Mouse (Mus musculus) CH12.LX (cell line): ENCODE results near the gene Ccdc88c. TPM values are rescaled to one million over a fixed set of nuclear protein-coding genes. Genes with fewer than 3 reads are reported as not detected.

Experiments
- DNase-seq: peaks from one replicate; pipeline ENCODE4 v3.0.0-alpha.2; 2013; ENCODE audit errors: extremely low read depth
- H3K27ac ChIP-seq: 2 replicates; pipeline ENCODE4 v1.5.1; 2012; ENCODE audit warnings: low read depth, mild to moderate bottlenecking, control low read depth, moderate library complexity; ENCODE audit not compliant: insufficient read depth
- H3K27me3 ChIP-seq: replicated peaks from 2 replicates; pipeline ENCODE3; 2012; ENCODE audit warnings: inconsistent platforms
- H3K36me3 ChIP-seq, 2 experiments: replicated peaks in 1 of 2; 2 replicates each; pipeline versions ENCODE3 to v1.6.1; 2012; ENCODE audit warnings: inconsistent platforms in 1 of 2, low read length in 1 of 2, mild to moderate bottlenecking in 1 of 2, mixed read lengths in 1 of 2, moderate library complexity in 1 of 2; ENCODE audit not compliant: control insufficient read depth in 1 of 2, insufficient read depth in 1 of 2
- H3K4me1 ChIP-seq, 2 experiments: 2 replicates each; pipeline ENCODE4 v1.6.1; 2012; ENCODE audit warnings: inconsistent platforms in 1 of 2, moderate library complexity in 1 of 2; ENCODE audit not compliant: insufficient read depth in 2 of 2, control insufficient read depth in 1 of 2
- H3K4me2 ChIP-seq: 2 replicates; pipeline ENCODE4 v1.6.1; 2012; ENCODE audit warnings: low read depth, mild to moderate bottlenecking, control low read depth; ENCODE audit not compliant: poor library complexity, insufficient read depth, severe bottlenecking
- H3K4me3 ChIP-seq, 3 experiments: fragments of 150-350 bp in 1 of 3; sonication (generic) in 1 of 3; replicated peaks in 1 of 3; 2 replicates each; pipeline versions ENCODE3 to v1.5.1; 2011 to 2012; ENCODE audit warnings: low read depth in 2 of 3, low read length in 2 of 3, mild to moderate bottlenecking in 2 of 3, moderate library complexity in 2 of 3, control low read depth in 1 of 3, improper control_type of control experiment in 1 of 3, inconsistent platforms in 1 of 3, mixed read lengths in 1 of 3; ENCODE audit not compliant: poor library complexity in 1 of 3
- H3K79me2 ChIP-seq: replicated peaks from 2 replicates; pipeline ENCODE4 v1.6.1; 2012; ENCODE audit warnings: mild to moderate bottlenecking, moderate library complexity; ENCODE audit not compliant: control insufficient read depth, poor library complexity, insufficient read depth, severe bottlenecking; ENCODE audit errors: extremely low read depth
- H3K9ac ChIP-seq: 2 replicates; pipeline ENCODE4 v1.6.1; 2012; ENCODE audit warnings: low read depth, mild to moderate bottlenecking, control low read depth, moderate library complexity; ENCODE audit not compliant: insufficient read depth
- H3K9me3 ChIP-seq: replicated peaks from 2 replicates; pipeline ENCODE3; 2012; ENCODE audit warnings: low read length, inconsistent platforms, mixed read lengths
- BHLHE40 ChIP-seq: IDR thresholded peaks from 2 replicates; pipeline ENCODE4 v1.6.1; 2011; ENCODE audit warnings: mild to moderate bottlenecking, low read depth, low read length, improper control_type of control experiment
- CHD1 ChIP-seq: IDR thresholded peaks from 2 replicates; pipeline ENCODE4 v1.6.1; 2012; ENCODE audit warnings: low read depth, low read length, improper control_type of control experiment, inconsistent platforms
- CHD2 ChIP-seq: IDR thresholded peaks from 2 replicates; pipeline ENCODE4 v1.6.1; 2011; ENCODE audit warnings: low read length, improper control_type of control experiment
- GABPA ChIP-seq: IDR thresholded peaks from 2 replicates; pipeline ENCODE4 v1.6.1; 2012; ENCODE audit warnings: low read depth, low read length, improper control_type of control experiment, inconsistent platforms; ENCODE audit not compliant: insufficient replicate concordance
- HCFC1 ChIP-seq: IDR thresholded peaks from 2 replicates; pipeline ENCODE4 v1.6.1; 2012; ENCODE audit warnings: low read depth, mild to moderate bottlenecking, inconsistent platforms, low read length, improper control_type of control experiment
- IRF4 ChIP-seq: IDR thresholded peaks from 2 replicates; pipeline ENCODE4 v1.6.1; 2014; ENCODE audit warnings: low read depth, mild to moderate bottlenecking, inconsistent platforms, low read length, improper control_type of control experiment
- JUND ChIP-seq: conservative IDR thresholded peaks from 2 replicates; pipeline ENCODE4 v1.6.1; 2011; ENCODE audit warnings: low read depth, low read length, improper control_type of control experiment
- MAFK ChIP-seq: IDR thresholded peaks from 2 replicates; pipeline ENCODE4 v1.6.1; 2011; ENCODE audit warnings: low read length, improper control_type of control experiment; ENCODE audit not compliant: insufficient replicate concordance
- MAX ChIP-seq: IDR thresholded peaks from 2 replicates; pipeline ENCODE4 v1.6.1; 2011; ENCODE audit warnings: low read length, improper control_type of control experiment
- MAZ ChIP-seq: IDR thresholded peaks from 2 replicates; pipeline ENCODE4 v1.6.1; 2012; ENCODE audit warnings: low read depth, mild to moderate bottlenecking, inconsistent platforms, low read length, improper control_type of control experiment, moderate library complexity
- MEF2A ChIP-seq: IDR thresholded peaks from 2 replicates; pipeline ENCODE4 v1.6.1; 2014; ENCODE audit warnings: low read depth, mild to moderate bottlenecking, inconsistent platforms, low read length, improper control_type of control experiment, borderline replicate concordance
- MYC ChIP-seq: IDR thresholded peaks from 2 replicates; pipeline ENCODE4 v1.6.1; 2011; ENCODE audit warnings: low read depth, mild to moderate bottlenecking, improper control_type of control experiment, low read length
- NELFE ChIP-seq: IDR thresholded peaks from 2 replicates; pipeline ENCODE4 v1.6.1; 2011; ENCODE audit warnings: low read depth, low read length, improper control_type of control experiment
- NRF1 ChIP-seq: IDR thresholded peaks from 2 replicates; pipeline ENCODE4 v1.6.1; 2014; ENCODE audit warnings: low read depth, mild to moderate bottlenecking, inconsistent platforms, low read length, improper control_type of control experiment, moderate library complexity
- RAD21 ChIP-seq: IDR thresholded peaks from 2 replicates; pipeline ENCODE4 v1.6.1; 2011; ENCODE audit warnings: low read depth, mild to moderate bottlenecking, low read length, improper control_type of control experiment, moderate library complexity
- RCOR1 ChIP-seq: conservative IDR thresholded peaks from 2 replicates; pipeline ENCODE4 v1.6.1; 2012; ENCODE audit warnings: low read depth, mild to moderate bottlenecking, inconsistent platforms, low read length, improper control_type of control experiment
- SMC3 ChIP-seq: IDR thresholded peaks from 2 replicates; pipeline ENCODE4 v1.6.1; 2011; ENCODE audit warnings: low read depth, low read length, improper control_type of control experiment
- TBP ChIP-seq: conservative IDR thresholded peaks from 2 replicates; pipeline ENCODE4 v1.6.1; 2011; ENCODE audit warnings: low read depth, low read length, improper control_type of control experiment
- TCF12 ChIP-seq: IDR thresholded peaks from 2 replicates; pipeline ENCODE4 v1.6.1; 2014; ENCODE audit warnings: low read depth, mild to moderate bottlenecking, inconsistent platforms, low read length, improper control_type of control experiment
- USF1 ChIP-seq: IDR thresholded peaks from 2 replicates; pipeline ENCODE4 v1.6.1; 2014; ENCODE audit warnings: low read depth, mild to moderate bottlenecking, inconsistent platforms, low read length, improper control_type of control experiment
- USF2 ChIP-seq: conservative IDR thresholded peaks from 2 replicates; pipeline ENCODE4 v1.6.1; 2011; ENCODE audit warnings: low read depth, low read length, improper control_type of control experiment
- ZKSCAN1 ChIP-seq: IDR thresholded peaks from 2 replicates; pipeline ENCODE4 v1.6.1; 2012; ENCODE audit warnings: low read depth, inconsistent platforms, low read length, improper control_type of control experiment, borderline replicate concordance
- ZNF384 ChIP-seq: IDR thresholded peaks from 2 replicates; pipeline ENCODE4 v1.6.1; 2012; ENCODE audit warnings: low read depth, low read length, improper control_type of control experiment, inconsistent platforms
- dilution Hi-C: fragments of 300-500 bp; cut with MboI; formaldehyde crosslinking; loops from 2 replicates; pipeline ENCODE4 v1.14.3; 2020; ENCODE audit warnings: low sequenced_read_pairs; ENCODE audit not compliant: extremely low pct_unique_long_range_greater_than_20kb, extremely low pct_ligation_motif_present
- in situ Hi-C: fragments of 300-500 bp; cut with MboI; formaldehyde crosslinking; loops from 3 replicates; pipeline ENCODE4 v1.14.3; 2019; ENCODE audit warnings: low sequenced_read_pairs, low pct_ligation_motif_present, low pct_unique_long_range_greater_than_20kb, mixed read lengths
- polyA plus RNA-seq: library from polyadenylated mRNA; unstranded; fragments of >175 nt; gene quantifications from 2 replicates; pipeline ENCODE4 v1.2.1, GENCODE M21; 2012; ENCODE audit warnings: low read depth; ENCODE audit not compliant: insufficient read length
- total RNA-seq, 2 experiments: library from RNA; depleted of rRNA; stranded (reverse); fragments of 300-350 nt in 1 of 2; fragments of >200 nt in 1 of 2; gene quantifications; 2 replicates each; pipeline ENCODE4 v1.2.3; 2012 to 2014

The Ccdc88c gene
- total and polyA plus RNA-seq, 3 experiments = 20.3 to 32.7 (median 24.9) TPM

DNA sequence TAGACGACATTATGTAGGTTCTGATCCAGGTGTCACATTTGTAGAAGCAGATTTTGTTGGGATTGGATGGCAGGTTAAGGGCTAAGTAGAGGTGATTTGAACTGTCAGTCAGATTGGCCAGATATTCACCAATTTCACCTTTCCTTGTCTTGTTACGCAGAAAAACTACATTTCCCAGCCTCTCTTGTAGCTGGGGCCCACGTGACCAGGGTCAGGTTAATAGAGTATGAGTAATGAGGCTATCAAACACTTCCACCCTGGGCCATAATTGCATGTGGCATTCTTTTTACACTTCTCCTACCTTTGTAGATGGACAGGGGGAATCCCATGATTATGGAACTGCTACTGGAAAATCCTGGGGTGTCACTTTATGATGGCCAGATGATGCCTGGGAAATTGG lies 155.2 kb downstream of the Ccdc88c start:
- Histone ChIP-seq H3K9me3 (peaks cover 8% of the 10 kb centered on the region), H3K27me3 (no peaks in the 10 kb centered on the region), H3K4me2 (no peak overlapping the region), H3K4me3 (no peak overlapping the region), H3K9ac (no peak overlapping the region), H3K27ac (no peak overlapping the region), H3K36me3 (peaks cover 0 to 59% of the 10 kb centered on the region in 2 experiments), H3K79me2 (no peaks in the 10 kb centered on the region), H3K4me1 (peaks cover 2 to 32% of the 10 kb centered on the region in 2 experiments; a peak in 3 of 4 replicates)
- in situ Hi-C loops (no loop called here), dilution Hi-C loops (no loop called here)
- TF ChIP-seq BHLHE40 (no peak), NRF1 (no peak), HCFC1 (no peak), GABPA (no peak), USF2 (no peak), ZKSCAN1 (no peak), CHD2 (no peak), MAX (no peak), USF1 (no peak), ZNF384 (no peak), MAFK (no peak), TCF12 (no peak), SMC3 (no peak), IRF4 (no peak), MYC (no peak), JUND (no peak), TBP (no peak), MEF2A (no peak), RCOR1 (no peak)
- DNase-seq = no peak

DNA sequence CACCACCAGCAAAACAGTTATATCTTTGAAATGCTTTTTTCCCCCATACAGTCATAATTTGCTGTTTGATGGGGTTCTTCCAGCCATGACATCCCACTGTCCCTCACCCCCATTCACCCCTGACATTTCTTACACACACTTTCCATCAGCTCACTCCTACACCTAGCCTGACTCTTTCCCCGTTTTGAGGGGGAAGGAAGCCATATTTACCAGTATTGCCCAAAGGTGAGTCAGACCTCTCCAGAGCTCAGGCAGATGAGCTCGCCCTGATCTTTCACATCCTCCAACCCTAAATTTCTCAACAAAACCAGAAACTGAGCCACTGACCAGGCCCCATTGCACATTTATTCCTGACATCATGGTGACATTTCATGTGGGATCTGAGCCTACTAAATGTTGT lies 157.0 kb downstream of the Ccdc88c start:
- no peaks in the 10 kb centered on the region for H3K27me3 ChIP-seq
- peaks cover 8% of the 10 kb centered on the region for H3K9me3 ChIP-seq
- H3K36me3 ChIP-seq = peaks cover 0 to 60% of the 10 kb centered on the region in 2 experiments
- H3K79me2 ChIP-seq = no peaks in the 10 kb centered on the region
- H3K27ac ChIP-seq = no peak overlapping the region
- dilution Hi-C loops = no loop called here
- peaks cover 2 to 23% of the 10 kb centered on the region in 2 experiments; a peak in 3 of 4 replicates for H3K4me1 ChIP-seq
- DNase-seq = no peak
- no peak overlapping the region for H3K4me2 ChIP-seq
- no peak overlapping the region for H3K9ac ChIP-seq
- no peak for TF ChIP-seq CHD1
- TF ChIP-seq RAD21 = no peak
- TF ChIP-seq NELFE = no peak
- no peak for TF ChIP-seq TBP
- TF ChIP-seq MAZ = no peak
- TF ChIP-seq, all 38 proteins: peak for 0
- H3K4me3 ChIP-seq = no peak overlapping the region
- in situ Hi-C loops = no loop called here
